Mouse (Mus musculus): ENCODE measurements around the gene Dvl3.
A peak's percentile ranks its signal among the peaks of the same experiment; 100 is the strongest.

Gene Dvl3

GRCm38 (mm10) chr16:20547423-20547822 is 30.6 kb downstream of the Dvl3 start:
- DNase-seq (ENCODE audit: low read depth) = no peak

DNA sequence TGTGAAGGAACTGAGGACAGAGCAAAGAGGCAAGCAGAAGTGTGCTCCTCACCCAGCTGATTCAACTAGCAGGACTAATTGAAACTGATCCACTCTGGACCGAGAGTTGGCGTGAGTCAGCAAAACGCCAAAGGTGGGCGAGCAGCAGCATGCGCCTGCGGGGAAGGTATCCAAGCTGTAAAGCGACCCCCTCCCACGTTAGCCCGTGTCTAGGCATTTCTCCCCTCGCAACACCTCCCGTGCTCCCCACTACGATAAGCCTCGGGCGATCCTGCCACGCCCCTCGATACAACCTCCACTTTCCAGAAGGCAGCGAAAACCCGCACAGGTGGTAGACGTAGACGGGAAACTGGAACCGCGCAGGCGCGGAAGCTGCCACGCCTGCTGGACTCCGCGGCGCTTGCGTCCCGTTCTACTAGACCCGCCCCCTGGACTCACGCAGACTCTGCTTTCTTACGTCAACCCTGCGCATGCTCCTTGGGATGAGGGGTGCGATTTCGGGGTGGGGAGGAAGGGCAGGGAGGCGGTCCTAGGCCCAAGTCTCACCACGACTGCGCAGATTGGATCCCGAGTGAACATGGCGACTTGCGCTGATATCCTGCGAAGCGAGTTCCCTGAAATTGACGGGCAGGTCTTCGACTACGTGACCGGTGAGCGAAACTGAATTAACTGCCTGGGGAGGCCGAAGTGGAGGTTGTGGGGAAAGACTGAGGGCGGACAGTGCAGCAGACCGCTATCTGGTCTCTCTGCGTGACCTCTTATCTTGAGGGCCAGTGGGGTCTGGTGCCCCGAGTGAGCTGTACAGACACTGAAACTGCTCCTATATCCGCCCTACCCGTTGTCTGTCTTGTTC is 31.5 kb downstream of the Dvl3 start, which contains the start of gene Abcf3:
Gene Abcf3 (plus strand): TSS at position 482 of the 853 bp plus-strand sequence.
- DNase-seq (ENCODE audit: low read depth) = peak; percentile 100

- no peak for DNase-seq (ENCODE audit: low read depth)
Observed at GRCm38 (mm10) chr16:20549161-20549560, 32.4 kb downstream of the Dvl3 start.

- DNase-seq (ENCODE audit: low read depth) = no peak
Observed at GRCm38 (mm10) chr16:20551691-20552090, 34.9 kb downstream of the Dvl3 start.

GRCm38 (mm10) chr16:20552594-20552993 is 35.8 kb downstream of the Dvl3 start:
- DNase-seq (ENCODE audit: low read depth) = no peak

- no peak for DNase-seq (ENCODE audit: low read depth)
Observed at GRCm38 (mm10) chr16:20555000-20555399, 38.2 kb downstream of the Dvl3 start.

DNA sequence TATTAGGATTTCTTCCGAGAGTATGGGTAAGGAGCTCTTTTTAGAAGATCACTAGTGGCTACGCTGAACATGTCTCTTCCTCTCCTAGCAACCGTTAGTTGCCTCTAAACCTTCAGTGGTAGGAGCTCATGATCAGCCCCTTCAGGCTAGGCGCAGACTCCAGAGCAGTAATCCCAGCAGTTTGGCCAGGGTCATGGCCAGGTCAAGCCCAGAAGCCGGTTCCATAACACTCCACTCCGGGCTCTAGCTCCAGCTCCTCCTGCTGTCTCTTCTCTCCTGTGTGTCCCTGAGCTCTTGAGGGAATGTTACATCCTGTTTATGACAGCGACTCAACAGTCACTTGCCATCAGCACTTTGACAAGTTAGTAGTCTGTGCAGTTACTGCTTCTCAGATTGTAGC is 40.6 kb downstream of the Dvl3 start:
- no peak for DNase-seq (ENCODE audit: low read depth)

- no peak for DNase-seq (ENCODE audit: low read depth)
Observed at GRCm38 (mm10) chr16:20565075-20565474, 48.3 kb downstream of the Dvl3 start.
